Mouse (Mus musculus) liver, postnatal 0 days (tissue): ENCODE data around the gene Cttnbp2nl. TPM values are rescaled to one million over a fixed set of nuclear protein-coding genes. Genes with fewer than 3 reads are reported as not detected.

ENCODE experiments used
- ATAC-seq: fragments of 200-750 bp; cut with Nextera tagmentation; 2 replicates; pipeline ENCODE4 v1.8.0; 2017; ENCODE audit warnings: mild to moderate bottlenecking, moderate library complexity
- DNase-seq: peaks from one replicate; pipeline ENCODE4 v3.0.0-alpha.2; 2016
- H3K27ac ChIP-seq: fragments of 300-500 bp; sonication (generic); 2 replicates; pipeline ENCODE4 v1.5.1; 2014; ENCODE audit warnings: antibody characterized with exemption, moderate library complexity, mild to moderate bottlenecking, low read depth
- H3K27me3 ChIP-seq: fragments of 300-500 bp; sonication (generic); 2 replicates; pipeline ENCODE4 v1.6.1; 2014; ENCODE audit warnings: low read length, control low read depth, mixed read lengths; ENCODE audit not compliant: insufficient read depth
- H3K36me3 ChIP-seq: fragments of 300-500 bp; sonication (generic); replicated peaks from 2 replicates; pipeline ENCODE4 v1.6.1; 2014; ENCODE audit warnings: mild to moderate bottlenecking, control low read depth, low read length, moderate library complexity, mixed read lengths; ENCODE audit not compliant: insufficient read depth
- H3K4me1 ChIP-seq: fragments of 300-500 bp; sonication (generic); 2 replicates; pipeline ENCODE4 v1.6.1; 2014; ENCODE audit warnings: antibody characterized with exemption, mild to moderate bottlenecking, control low read depth; ENCODE audit not compliant: insufficient read depth
- H3K4me2 ChIP-seq: fragments of 300-500 bp; sonication (generic); 2 replicates; pipeline ENCODE4 v1.6.1; 2014; ENCODE audit warnings: low read depth, mild to moderate bottlenecking, low read length, moderate library complexity, mixed read lengths
- H3K4me3 ChIP-seq: fragments of 300-500 bp; sonication (generic); 2 replicates; pipeline ENCODE4 v1.5.1; 2014; ENCODE audit warnings: low read depth, low read length
- H3K9ac ChIP-seq: fragments of 300-500 bp; sonication (generic); replicated peaks from 2 replicates; pipeline ENCODE4 v1.6.1; 2014; ENCODE audit warnings: mild to moderate bottlenecking, moderate library complexity
- H3K9me3 ChIP-seq: fragments of 300-500 bp; sonication (generic); 2 replicates; pipeline ENCODE4 v1.6.1; 2016; ENCODE audit warnings: mild to moderate bottlenecking, control low read depth, low read length, mixed read lengths
- CTCF ChIP-seq: sonication (generic); IDR thresholded peaks from 2 replicates; pipeline ENCODE4 v1.5.1; 2016; ENCODE audit warnings: antibody characterized with exemption, low read depth
- EP300 ChIP-seq: IDR thresholded peaks from 2 replicates; pipeline ENCODE4 v1.6.1; 2016; ENCODE audit warnings: antibody characterized with exemption, low read depth, mild to moderate bottlenecking
- WGBS: fragments of 180-500 bp; shearing (Covaris S2); extraction: QIAGEN DNeasy Blood & Tissue Kit; methylation state at CpG from one replicate; pipeline ENCODE4 v1.1.7; 2014; ENCODE audit not compliant: insufficient replicate concordance; 5-methylcytosine and 5-hydroxymethylcytosine counted together
- polyA plus RNA-seq: library from polyadenylated mRNA; unstranded; fragments of >200 nt; fragmentation: Nextera tagmentation; extraction: Ambion mirVana; gene quantifications from 2 replicates; pipeline ENCODE4 v1.2.1, GENCODE M21; 2015

Cttnbp2nl gene
- polyA plus RNA-seq, 1 experiment from 2014 or later, result 4.2 TPM

GRCm38 (mm10) chr3:104995707-104996106 is 57.2 kb downstream of the Cttnbp2nl start:
- no peak overlapping the region for H3K4me2 ChIP-seq
- DNase-seq (no peak), ATAC-seq (no peak)
- H3K27ac ChIP-seq, result no peak overlapping the region
- H3K4me1 ChIP-seq, result no peaks in the 10 kb centered on the region
- H3K36me3 ChIP-seq, result no peaks in the 10 kb centered on the region
- TF ChIP-seq CTCF (no peak), EP300 (no peak)
- no peak overlapping the region for H3K4me3 ChIP-seq
- H3K9me3 ChIP-seq, result no peaks in the 10 kb centered on the region
- H3K9ac ChIP-seq, result no peak overlapping the region
- 64% methylated on average over 7 of the region's 7 CpGs for WGBS
- no peaks in the 10 kb centered on the region for H3K27me3 ChIP-seq

- Histone ChIP-seq H3K36me3 (no peaks in the 10 kb centered on the region), H3K27me3 (no peaks in the 10 kb centered on the region), H3K4me1 (no peaks in the 10 kb centered on the region), H3K4me3 (no peak overlapping the region), H3K4me2 (no peak overlapping the region), H3K9me3 (no peaks in the 10 kb centered on the region), H3K27ac (no peak overlapping the region), H3K9ac (no peak overlapping the region)
- WGBS, result 48% methylated on average over 3 of the region's 3 CpGs
- DNase-seq, result no peak
- no peak for ATAC-seq
- TF ChIP-seq CTCF (no peak), EP300 (no peak)
Measured at GRCm38 (mm10) chr3:104994415-104994841, 58.5 kb downstream of the Cttnbp2nl start.

- Histone ChIP-seq H3K36me3 (no peaks in the 10 kb centered on the region), H3K27me3 (no peaks in the 10 kb centered on the region), H3K4me1 (no peaks in the 10 kb centered on the region), H3K9me3 (no peaks in the 10 kb centered on the region), H3K9ac (no peak overlapping the region), H3K4me2 (no peak overlapping the region), H3K27ac (0 out of 2 replicates have a peak overlapping the region, but pooled peaks have one; percentile 29), H3K4me3 (no peak overlapping the region)
- WGBS, result 54% methylated on average over 4 of the region's 4 CpGs
- DNase-seq, result no peak
- ATAC-seq, result peak; percentile 21; the same call in 1 of the 2 replicates
- TF ChIP-seq CTCF (no peak), EP300 (no peak)
Measured at GRCm38 (mm10) chr3:104993800-104994199, 59.1 kb downstream of the Cttnbp2nl start.

- Histone ChIP-seq H3K27me3 (no peaks in the 10 kb centered on the region), H3K4me3 (no peak overlapping the region), H3K4me1 (no peaks in the 10 kb centered on the region), H3K36me3 (no peaks in the 10 kb centered on the region), H3K9me3 (no peaks in the 10 kb centered on the region), H3K4me2 (no peak overlapping the region), H3K27ac (no peak overlapping the region), H3K9ac (no peak overlapping the region)
- peak; percentile 90 for DNase-seq
- ATAC-seq, result peak; percentile 80
- TF ChIP-seq EP300 (no peak), CTCF (peak; percentile 97)
- WGBS, result 11% methylated on average over 23 of the region's 23 CpGs
Measured at GRCm38 (mm10) chr3:104992709-104993388, 60.1 kb downstream of the Cttnbp2nl start.

GRCm38 (mm10) chr3:104991703-104992102 is 61.2 kb downstream of the Cttnbp2nl start:
- WGBS, result 63% methylated on average over 5 of the region's 5 CpGs
- H3K36me3 ChIP-seq, result no peaks in the 10 kb centered on the region
- no peaks in the 10 kb centered on the region for H3K27me3 ChIP-seq
- TF ChIP-seq CTCF, result no peak
- TF ChIP-seq EP300, result no peak
- H3K4me1 ChIP-seq, result no peaks in the 10 kb centered on the region
- no peaks in the 10 kb centered on the region for H3K9me3 ChIP-seq
- ATAC-seq, result no peak
- H3K27ac ChIP-seq, result no peak overlapping the region
- DNase-seq, result no peak
- no peak overlapping the region for H3K9ac ChIP-seq
- no peak overlapping the region for H3K4me3 ChIP-seq
- no peak overlapping the region for H3K4me2 ChIP-seq

GRCm38 (mm10) chr3:104987884-104988283 is 65.1 kb downstream of the Cttnbp2nl start:
- no peak overlapping the region for H3K4me2 ChIP-seq
- ATAC-seq, result no peak
- H3K36me3 ChIP-seq, result no peaks in the 10 kb centered on the region
- H3K4me1 ChIP-seq, result no peaks in the 10 kb centered on the region
- TF ChIP-seq CTCF (no peak), EP300 (no peak)
- H3K27me3 ChIP-seq, result no peaks in the 10 kb centered on the region
- H3K4me3 ChIP-seq, result no peak overlapping the region
- no peaks in the 10 kb centered on the region for H3K9me3 ChIP-seq
- WGBS, result 61% methylated on average over 5 of the region's 5 CpGs
- H3K27ac ChIP-seq, result no peak overlapping the region
- no peak overlapping the region for H3K9ac ChIP-seq
- DNase-seq, result no peak
